21 mouse cellular contexts compared by ENCODE assay signal in the genomic region with DNA sequence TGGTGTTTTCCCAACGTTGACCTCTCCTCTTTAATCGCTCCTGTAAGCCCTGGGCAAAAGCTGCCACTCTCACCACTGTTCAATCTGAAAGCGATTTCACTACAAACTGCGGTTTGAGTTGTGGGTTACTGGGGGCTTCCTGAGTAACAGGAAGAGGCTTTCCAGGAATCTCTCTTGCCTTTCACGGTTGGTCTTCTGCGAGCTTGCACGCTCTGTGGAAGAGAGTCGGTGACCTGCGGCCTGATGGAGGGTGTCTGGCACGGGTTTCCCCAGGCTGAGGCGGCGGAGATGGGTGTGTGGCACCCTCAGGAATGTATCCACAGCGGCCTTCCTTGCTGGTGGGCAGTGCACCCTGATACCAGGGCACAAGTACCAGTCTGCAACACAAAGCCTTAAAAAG.
DNase-seq lines count a peak whose midpoint lies in the region; ATAC-seq lines count a peak whose summit lies in the region.
"Had no signal": no experiment of that assay in that cellular context is flagged by ENCODE, and none has a peak within 500 bp of the region (broad histone marks: within the 10 kb centered on the region; RNA-seq: fewer than 3 reads in every experiment).

No protein-coding gene starts in this region.

- peak; percentile 6 for DNase-seq in thymus, postnatal 0 days (ENCODE audit: low spot score)
- no peak for DNase-seq in thymus, postnatal 4 days
- DNase-seq in left cerebral cortex, adult 9 months (ENCODE audit: low spot score in 2 of 2): no peak
- DNase-seq: adrenal gland, adult 2 months; adrenal gland, postnatal 14 days; B cell, adult 2 months; cerebellum, adult 11 months; cerebellum, adult 2 months; cerebellum, postnatal 10 days; cerebellum, postnatal 36 days; forebrain, postnatal 0 days; gastrocnemius, adult 2 months; gastrocnemius, postnatal 14 days; heart, adult 18-20 months; heart, postnatal 10 days; heart, postnatal 36 days had no signal

- ATAC-seq in hematopoietic stem cell, adult 5-6 weeks (replicated peaks in 1 of 2; ENCODE audit: insufficient read depth in 1 of 2, low FRiP score in 2 of 2, low TSS enrichment in 1 of 2, low read depth in 1 of 2, poor library complexity in 2 of 2, severe bottlenecking in 2 of 2): peak; percentile 70 to 84
- ATAC-seq in megakaryocyte progenitor cell, adult 5-6 weeks (replicated peaks; ENCODE audit: poor library complexity): peak; percentile 64
- ATAC-seq in erythroblast, adult 5-6 weeks (replicated peaks; ENCODE audit: low FRiP score, poor library complexity, severe bottlenecking): no peak
- ATAC-seq: forebrain, embryonic 14.5 days; forebrain, postnatal 0 days; hindbrain, postnatal 0 days had no signal
